Mouse (Mus musculus): ENCODE results near the gene 6430628N08Rik.

- TF ChIP-seq CTCF (IDR thresholded peaks at IDR 0.05; ENCODE audit: low read depth) (no peak), EP300 (IDR thresholded peaks at IDR 0.05; ENCODE audit: low read depth) (no peak)
Measured at GRCm38 (mm10) chr4:115840842-115841241, 49.6 kb upstream of the 6430628N08Rik start.

Data from liver, postnatal 0 days (tissue).